Mouse (Mus musculus) forebrain, postnatal 0 days (tissue): Measurements from ENCODE around the gene Pou6f1. TPM values are rescaled to one million over a fixed set of nuclear protein-coding genes. Genes with fewer than 3 reads are reported as not detected.

Experiments
- ATAC-seq: fragments of 200-750 bp; cut with Nextera tagmentation; 2 replicates; pipeline ENCODE4 v1.8.0; 2017; ENCODE audit warnings: mild to moderate bottlenecking, moderate library complexity
- DNase-seq: peaks from one replicate; pipeline ENCODE4 v3.0.0-alpha.2; 2015
- H3K27ac ChIP-seq: fragments of 300-500 bp; sonication (generic); 2 replicates; pipeline ENCODE4 v1.5.1; 2014; ENCODE audit warnings: low read depth, mild to moderate bottlenecking, antibody characterized with exemption, low read length, moderate library complexity, mixed read lengths
- H3K27me3 ChIP-seq: fragments of 300-500 bp; sonication (generic); 2 replicates; pipeline ENCODE4 v1.6.1; 2014; ENCODE audit warnings: mild to moderate bottlenecking, low read length, mixed read lengths; ENCODE audit not compliant: insufficient read depth
- H3K36me3 ChIP-seq: fragments of 300-500 bp; sonication (generic); 2 replicates; pipeline ENCODE4 v1.6.1; 2014; ENCODE audit warnings: mild to moderate bottlenecking, moderate library complexity; ENCODE audit not compliant: insufficient read depth
- H3K4me1 ChIP-seq: fragments of 300-500 bp; sonication (generic); 2 replicates; pipeline ENCODE4 v1.6.1; 2014; ENCODE audit warnings: antibody characterized with exemption; ENCODE audit not compliant: insufficient read depth
- H3K4me2 ChIP-seq: fragments of 300-500 bp; sonication (generic); 2 replicates; pipeline ENCODE4 v1.6.1; 2014; ENCODE audit warnings: low read depth, mild to moderate bottlenecking, moderate library complexity
- H3K4me3 ChIP-seq: fragments of 300-500 bp; sonication (generic); 2 replicates; pipeline ENCODE4 v1.5.1; 2014; ENCODE audit warnings: low read depth, low read length, mixed read lengths
- H3K9ac ChIP-seq: fragments of 300-500 bp; sonication (generic); 2 replicates; pipeline ENCODE4 v1.6.1; 2014; ENCODE audit warnings: mild to moderate bottlenecking
- H3K9me3 ChIP-seq: fragments of 300-500 bp; sonication (generic); 2 replicates; pipeline ENCODE4 v1.6.1; 2016; ENCODE audit warnings: low read length
- CTCF ChIP-seq: sonication (generic); IDR thresholded peaks from 2 replicates; pipeline ENCODE4 v1.5.1; 2016; ENCODE audit warnings: antibody characterized with exemption, control low read depth, low read depth
- WGBS: fragments of 180-500 bp; shearing (Covaris S2); extraction: QIAGEN DNeasy Blood & Tissue Kit; methylation state at CpG from one replicate; pipeline ENCODE4 v1.1.7; 2014; 5-methylcytosine and 5-hydroxymethylcytosine counted together
- polyA plus RNA-seq: library from polyadenylated mRNA; unstranded; fragments of >200 nt; fragmentation: Nextera tagmentation; extraction: Ambion mirVana; gene quantifications from 2 replicates; pipeline ENCODE4 v1.2.1, GENCODE M21; 2015
- total RNA-seq: library from RNA; depleted of rRNA; stranded (reverse); fragments of >200 nt; gene quantifications from 2 replicates; pipeline ENCODE4 v1.2.3, GENCODE M21; 2014

Gene Pou6f1
- total and polyA plus RNA-seq, 2 experiments from 2014 or later, result 32.2 to 77.4 TPM

DNA sequence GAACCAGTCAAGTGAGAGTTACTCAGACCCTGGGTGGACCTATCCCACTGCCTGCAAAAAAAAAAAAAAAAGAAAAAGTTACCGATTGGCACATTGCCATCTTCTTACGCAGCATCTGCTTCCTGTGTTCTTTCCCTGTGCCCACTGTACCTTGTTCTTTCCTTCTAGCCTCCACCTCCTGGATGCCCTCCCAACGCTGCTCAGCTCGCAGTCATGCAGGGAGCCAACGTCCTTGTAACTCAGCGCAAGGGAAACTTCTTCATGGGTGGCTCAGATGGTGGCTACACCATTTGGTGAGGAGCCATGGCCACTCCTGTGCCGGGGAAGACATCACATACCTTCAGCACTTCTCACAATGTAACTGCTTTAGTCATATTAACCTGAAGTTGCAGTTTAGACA lies 19.4 kb upstream of the Pou6f1 start:
- ATAC-seq, result no peak
- H3K36me3 ChIP-seq, result peaks cover 39% of the 10 kb centered on the region
- peaks cover 6% of the 10 kb centered on the region; the same call in 1 of the 2 replicates for H3K4me1 ChIP-seq
- no peak overlapping the region for H3K4me2 ChIP-seq
- no peaks in the 10 kb centered on the region for H3K9me3 ChIP-seq
- no peak for DNase-seq
- 89% methylated on average over 7 of the region's 7 CpGs for WGBS
- no peak for TF ChIP-seq CTCF
- no peak overlapping the region for H3K4me3 ChIP-seq
- H3K9ac ChIP-seq, result no peak overlapping the region
- H3K27me3 ChIP-seq, result no peaks in the 10 kb centered on the region
- no peak overlapping the region for H3K27ac ChIP-seq

DNA sequence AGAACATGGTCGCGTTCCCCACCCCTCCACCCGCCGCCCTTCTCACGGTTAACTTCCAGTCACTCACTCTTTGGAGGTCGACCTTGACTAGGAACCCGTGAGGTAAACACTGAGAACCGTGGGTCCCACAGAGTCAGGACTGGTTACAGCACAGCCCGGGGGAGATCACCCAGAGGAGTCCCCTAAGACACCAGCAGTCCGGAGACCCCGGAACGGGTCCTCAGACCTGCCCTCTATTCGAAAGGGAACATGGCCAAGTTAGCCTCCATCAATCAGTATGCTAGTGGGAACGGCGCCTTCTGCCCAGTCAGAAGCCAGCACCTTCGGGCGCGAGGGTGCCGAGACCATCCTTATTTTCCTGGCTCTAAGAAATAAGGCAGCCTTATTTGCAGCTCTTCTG lies 16.4 kb upstream of the Pou6f1 start:
- WGBS, result under 1% methylated on average over 19 of the region's 19 CpGs
- Histone ChIP-seq H3K4me1 (peaks cover 11% of the 10 kb centered on the region), H3K9ac (peak overlapping the region; percentile 92), H3K27me3 (no peaks in the 10 kb centered on the region), H3K36me3 (peaks cover 36% of the 10 kb centered on the region), H3K9me3 (no peaks in the 10 kb centered on the region), H3K4me3 (peak overlapping the region; percentile 97), H3K27ac (peak overlapping the region; percentile 94), H3K4me2 (peak overlapping the region; percentile 59)
- DNase-seq, result no peak
- peak; percentile 3; the same call in 1 of the 2 replicates for ATAC-seq
- no peak for TF ChIP-seq CTCF

DNA sequence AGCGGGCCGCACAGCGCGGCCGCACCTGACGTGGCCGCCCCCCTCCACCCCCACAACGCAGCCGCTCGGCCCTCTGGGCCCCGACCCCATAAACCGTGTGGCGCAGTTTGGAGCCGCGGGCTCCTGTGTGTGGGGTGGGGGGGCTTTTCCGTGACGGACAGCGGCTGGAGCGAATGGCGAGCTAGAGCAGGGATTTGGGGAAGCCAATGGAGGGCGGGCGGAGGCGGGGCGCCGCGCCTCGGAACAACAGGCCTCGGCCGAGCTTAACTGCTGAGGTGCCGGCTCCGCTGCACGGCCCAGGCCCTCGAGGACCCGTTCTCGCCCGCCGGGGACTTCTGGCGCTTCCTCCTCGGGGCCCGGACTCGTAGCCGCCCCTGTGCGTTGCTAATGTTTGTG lies 16.0 kb upstream of the Pou6f1 start:
- ATAC-seq, result peak; percentile 90
- WGBS, result under 1% methylated on average over 40 of the region's 43 CpGs

DNA sequence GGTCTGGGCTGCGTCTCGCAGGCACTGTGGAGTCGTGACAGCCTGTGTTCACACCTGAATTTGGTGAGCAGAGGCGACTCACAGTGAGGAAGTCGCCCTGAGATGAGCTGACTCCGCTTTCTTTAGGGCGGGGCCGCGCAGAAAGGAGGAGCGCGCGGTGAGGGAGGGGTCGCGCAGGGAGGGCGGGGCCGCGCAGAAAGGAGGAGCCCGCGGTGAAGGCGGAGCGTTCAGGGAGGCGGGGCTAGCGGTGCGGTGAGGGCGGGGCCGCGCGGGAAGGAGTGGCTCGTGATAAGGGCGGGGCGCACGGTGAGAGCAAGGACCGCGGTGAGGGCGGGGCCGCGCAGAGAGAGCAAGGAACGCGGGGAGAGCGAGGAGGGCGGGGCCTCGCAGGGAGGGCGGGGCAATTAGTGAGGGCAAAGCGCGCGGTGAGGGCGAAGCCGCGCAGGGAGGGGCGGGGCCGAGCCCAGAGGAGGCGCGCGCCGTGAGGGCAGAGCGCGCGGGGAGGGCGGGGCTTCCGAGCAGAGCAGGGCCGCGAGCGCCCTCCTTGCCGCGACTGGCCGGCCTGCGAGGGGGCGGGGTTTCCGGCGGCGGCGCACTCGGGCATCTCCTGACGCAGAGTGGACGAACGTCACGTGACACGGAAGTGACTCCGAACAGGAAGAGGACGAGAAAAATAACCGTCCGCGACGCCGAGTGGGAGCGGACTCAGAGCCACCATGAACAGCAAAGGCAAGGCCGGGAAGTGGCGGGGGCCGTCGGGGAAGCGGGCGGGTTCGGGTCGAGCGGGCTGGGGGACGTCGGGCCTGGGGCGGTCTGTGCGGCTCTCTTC lies 15.4 kb upstream of the Pou6f1 start, which contains the start of gene Dazap2:
Gene Dazap2 (plus strand): TSS at position 354 of the 829 bp plus-strand sequence.
- TF ChIP-seq CTCF, result peak; percentile 46
- Histone ChIP-seq H3K9me3 (no peaks in the 10 kb centered on the region), H3K4me1 (peaks cover 11% of the 10 kb centered on the region), H3K4me3 (peak within 1 kb of the TSS; percentile 97), H3K9ac (peak within 1 kb of the TSS; percentile 92), H3K27ac (peak within 1 kb of the TSS; percentile 94), H3K4me2 (peak within 1 kb of the TSS; percentile 59), H3K27me3 (no peaks in the 10 kb centered on the region), H3K36me3 (peaks cover 28% of the 10 kb centered on the region)
- DNase-seq, result peak; percentile 97
- peak; percentile 84 for ATAC-seq
- WGBS, result 2% methylated on average over 82 of the region's 99 CpGs

More for the DNA sequence above, 16.0 kb upstream of the Pou6f1 start:
- Histone ChIP-seq H3K4me2 (peak overlapping the region; percentile 59), H3K27ac (peak overlapping the region; percentile 94), H3K9me3 (no peaks in the 10 kb centered on the region), H3K27me3 (no peaks in the 10 kb centered on the region), H3K4me3 (peak overlapping the region; percentile 97), H3K9ac (peak overlapping the region; percentile 92), H3K36me3 (peaks cover 34% of the 10 kb centered on the region), H3K4me1 (peaks cover 11% of the 10 kb centered on the region)
- peak; percentile 96 for DNase-seq
- no peak for TF ChIP-seq CTCF

DNA sequence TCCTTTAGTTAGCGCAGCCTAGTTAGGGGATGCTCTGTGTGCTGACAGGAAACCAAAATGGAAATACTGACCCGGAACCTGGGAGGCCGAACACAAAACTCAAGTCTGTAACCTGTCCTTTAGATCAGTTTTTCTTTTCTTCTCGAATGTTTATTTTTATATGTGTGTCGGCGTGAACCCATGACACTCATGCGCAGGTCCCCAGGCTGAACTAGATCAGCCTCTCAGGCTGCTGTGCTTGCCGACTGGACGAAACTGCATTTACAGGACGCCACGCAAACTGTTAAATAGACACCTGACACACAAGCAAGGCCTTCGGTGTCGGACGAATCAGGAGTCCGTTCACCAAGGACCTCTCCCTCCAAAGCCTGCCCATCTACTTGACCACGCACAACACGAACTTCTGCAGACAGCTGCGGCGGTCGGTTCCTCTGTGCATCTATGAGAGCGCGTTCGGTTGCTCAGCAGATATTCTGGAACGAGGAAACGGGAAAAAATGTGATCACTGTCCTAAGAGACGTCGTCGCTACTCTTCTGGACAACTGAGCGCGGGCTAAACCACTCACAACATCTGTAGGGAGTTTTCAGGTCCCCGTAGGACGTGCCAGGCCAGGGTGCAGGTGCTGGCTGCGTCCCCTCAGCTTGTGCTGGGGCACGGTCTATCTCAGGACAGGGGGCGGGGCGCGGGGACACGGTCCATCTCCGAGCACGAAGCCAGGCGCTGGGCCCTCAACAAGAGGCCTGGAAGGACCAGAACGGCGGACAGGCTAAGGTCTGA lies 14.6 kb upstream of the Pou6f1 start:
- Histone ChIP-seq H3K9me3 (no peaks in the 10 kb centered on the region), H3K27ac (peak overlapping the region; percentile 94), H3K4me1 (peaks cover 11% of the 10 kb centered on the region), H3K27me3 (no peaks in the 10 kb centered on the region), H3K36me3 (peaks cover 21% of the 10 kb centered on the region), H3K9ac (peak overlapping the region; percentile 92), H3K4me2 (peak overlapping the region; percentile 59), H3K4me3 (peak overlapping the region; percentile 97)
- ATAC-seq, result no peak
- no peak for TF ChIP-seq CTCF
- 11% methylated on average over 43 of the region's 43 CpGs for WGBS
- peak; percentile 50 for DNase-seq

DNA sequence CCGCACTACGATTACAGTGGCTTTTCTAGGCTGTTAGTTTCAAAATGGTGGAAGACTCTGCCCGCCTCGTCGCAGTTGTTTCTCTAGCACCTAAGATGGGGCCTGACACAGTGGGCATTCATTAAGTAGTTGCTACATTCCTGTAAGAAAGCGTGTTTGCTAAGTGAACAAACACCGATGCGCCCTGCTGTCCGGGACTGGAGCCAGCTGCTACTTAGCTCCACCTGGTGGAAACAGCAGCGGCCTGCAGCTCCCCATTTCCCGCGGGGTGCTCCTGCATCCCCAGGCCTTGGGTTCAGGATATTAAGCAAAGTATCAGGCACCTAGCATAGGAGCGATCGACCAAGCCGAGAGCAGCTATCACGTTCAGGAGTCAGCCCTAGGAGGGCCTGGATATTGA lies 13.8 kb upstream of the Pou6f1 start:
- no peak overlapping the region for H3K9ac ChIP-seq
- ATAC-seq (no peak), DNase-seq (peak; percentile 89)
- H3K4me1 ChIP-seq, result peaks cover 11% of the 10 kb centered on the region
- WGBS, result 7% methylated on average over 16 of the region's 16 CpGs
- peak overlapping the region; percentile 6; the same call in 1 of the 2 replicates for H3K4me3 ChIP-seq
- H3K36me3 ChIP-seq, result peaks cover 12% of the 10 kb centered on the region
- TF ChIP-seq CTCF, result peak; percentile 93
- H3K27me3 ChIP-seq, result no peaks in the 10 kb centered on the region
- H3K4me2 ChIP-seq, result peak overlapping the region; percentile 35
- no peak overlapping the region for H3K27ac ChIP-seq
- no peaks in the 10 kb centered on the region for H3K9me3 ChIP-seq
